Mouse (Mus musculus) inflammation-experienced regulatory T-cells (primary cell): ENCODE data around the gene Cltrn. TPM values are rescaled to one million over a fixed set of nuclear protein-coding genes. Genes with fewer than 3 reads are reported as not detected.

Source experiments
- polyA plus RNA-seq, 2 experiments: library from polyadenylated mRNA; unstranded; fragments of 100-300 nt; shearing (Covaris generic); gene quantifications; one replicate each; pipeline ENCODE4 v1.2.1; 2017

The Cltrn gene
- not detected for polyA plus RNA-seq

GRCm38 (mm10) chrX:164088582-164088981 lies at the start of gene Cltrn:
Gene Cltrn, plus strand, starts transcription at chrX:164088830.

GRCm38 (mm10) chrX:164076040-164076775 lies 12.4 kb upstream of the Cltrn start, which contains the start of gene Siah1b:
Gene Siah1b, minus strand, starts transcription at chrX:164076493.

GRCm38 (mm10) chrX:164139032-164139431 lies 50.4 kb downstream of the Cltrn start, which contains the start of gene Ace2:
Gene Ace2, plus strand, starts transcription at chrX:164139332.

Other genes with a start within 250 kb of the Cltrn start
- gene Ap1s2, start 179.8 kb upstream of the Cltrn start, polyA plus RNA-seq, result 10 to 100 TPM; 26.0 to 26.6 TPM
- gene Zrsr2, start 130.2 kb upstream of the Cltrn start, polyA plus RNA-seq, result 10 to 100 TPM; 53.4 to 57.1 TPM
- 1 to 10 TPM; 3.2 to 5.0 TPM for gene Car5b, start 60.8 kb upstream of the Cltrn start, polyA plus RNA-seq
- 1 to 10 TPM; 4.5 to 5.8 TPM for gene Siah1b, start 12.3 kb upstream of the Cltrn start, polyA plus RNA-seq
- under 1 TPM in 1 of 2 experiments, not detected in 1; 0.07 TPM for gene Ace2, start 50.5 kb downstream of the Cltrn start, polyA plus RNA-seq
- under 1 TPM in 1 of 2 experiments, not detected in 1; 0.11 TPM for gene Bmx, start 169.4 kb downstream of the Cltrn start, polyA plus RNA-seq
- under 1 TPM in 1 of 2 experiments, not detected in 1; 0.45 TPM for gene Pir, start 180.5 kb downstream of the Cltrn start, polyA plus RNA-seq